In the genomic region with DNA sequence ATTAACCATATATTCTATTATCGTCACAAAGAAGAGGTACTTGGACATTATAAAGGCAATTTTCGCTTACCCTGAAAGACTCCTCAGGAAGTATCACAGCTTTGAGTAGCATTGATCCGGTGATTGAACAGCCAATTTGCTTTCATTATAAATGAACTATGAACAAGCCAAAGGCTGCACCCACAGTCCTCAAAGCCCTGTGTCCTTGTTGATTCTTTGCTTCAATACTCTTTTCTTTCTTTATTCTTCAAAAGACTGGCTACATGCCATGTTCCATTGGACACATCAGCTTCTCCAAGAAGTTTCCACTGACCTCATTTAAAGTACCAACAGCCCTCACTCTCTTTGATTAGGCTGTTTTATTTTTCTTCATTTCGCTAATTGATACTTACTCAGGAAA, we compare ENCODE assay signal across 30 mouse cellular contexts.
A peak's percentile ranks its signal among the peaks of the same experiment; 100 is the strongest.
DNase-seq lines count a peak whose midpoint lies in the region; ATAC-seq lines count a peak whose summit lies in the region.
"Had no signal": no experiment of that assay in that cellular context is flagged by ENCODE, and none has a peak within 500 bp of the region (broad histone marks: within the 10 kb centered on the region; RNA-seq: fewer than 3 reads in every experiment).

No protein-coding gene starts in this region.

- H3K4me2 ChIP-seq in forebrain, embryonic 13.5 days = no peak overlapping the region
- H3K4me2 ChIP-seq in hindbrain, embryonic 12.5 days (replicated peaks) = no peak overlapping the region
- no peak overlapping the region for H3K4me2 ChIP-seq in intestine, embryonic 16.5 days (ENCODE audit: low read depth, low read length)
- H3K4me2 ChIP-seq: embryonic facial prominence, embryonic 12.5 days; heart, embryonic 13.5 days; limb, embryonic 13.5 days; liver, embryonic 11.5 days; lung, embryonic 15.5 days; midbrain, embryonic 11.5 days had no signal

- H3K36me3 ChIP-seq in forebrain, embryonic 13.5 days (ENCODE audit: poor library complexity, severe bottlenecking) = no peaks in the 10 kb centered on the region
- H3K36me3 ChIP-seq in hindbrain, embryonic 12.5 days = no peaks in the 10 kb centered on the region
- H3K36me3 ChIP-seq in intestine, embryonic 16.5 days (ENCODE audit: control insufficient read depth, insufficient read depth, low read length) = no peaks in the 10 kb centered on the region
- H3K36me3 ChIP-seq: embryonic facial prominence, embryonic 12.5 days; G1E; heart, embryonic 13.5 days; hindbrain, embryonic 10.5 days; limb, embryonic 13.5 days; lung, embryonic 15.5 days had no signal

- no peak overlapping the region for H3K9ac ChIP-seq in forebrain, embryonic 13.5 days
- H3K9ac ChIP-seq in hindbrain, embryonic 12.5 days = no peak overlapping the region
- H3K9ac ChIP-seq in intestine, embryonic 16.5 days (ENCODE audit: low read depth, low read length) = no peak overlapping the region
- H3K9ac ChIP-seq: embryonic facial prominence, embryonic 12.5 days; heart, embryonic 13.5 days; limb, embryonic 13.5 days; lung, embryonic 15.5 days had no signal

- 25% methylated on average over 4 of the region's 4 CpGs for WGBS in forebrain, embryonic 13.5 days
- 77% methylated on average over 4 of the region's 4 CpGs for WGBS in hindbrain, embryonic 12.5 days
- WGBS in intestine, embryonic 16.5 days = 89% methylated on average over 4 of the region's 4 CpGs

- no peaks in the 10 kb centered on the region for H3K27me3 ChIP-seq in forebrain, embryonic 13.5 days
- no peaks in the 10 kb centered on the region for H3K27me3 ChIP-seq in hindbrain, embryonic 12.5 days
- H3K27me3 ChIP-seq in intestine, embryonic 16.5 days (replicated peaks; ENCODE audit: control insufficient read depth, insufficient read depth, low read length) = no peaks in the 10 kb centered on the region
- H3K27me3 ChIP-seq: embryonic facial prominence, embryonic 12.5 days; heart, embryonic 13.5 days; limb, embryonic 13.5 days; lung, embryonic 15.5 days had no signal

- no peak overlapping the region for H3K27ac ChIP-seq in forebrain, embryonic 13.5 days
- no peak overlapping the region for H3K27ac ChIP-seq in hindbrain, embryonic 12.5 days
- H3K27ac ChIP-seq in intestine, embryonic 16.5 days (ENCODE audit: low read length) = no peak overlapping the region
- H3K27ac ChIP-seq: embryonic facial prominence, embryonic 12.5 days; heart, adult 2 months; heart, embryonic 13.5 days; hindbrain, embryonic 10.5 days; kidney, postnatal 0 days; limb, embryonic 13.5 days; lung, embryonic 15.5 days; stomach, postnatal 0 days had no signal

- no peak overlapping the region for H3K4me3 ChIP-seq in forebrain, embryonic 13.5 days
- H3K4me3 ChIP-seq in hindbrain, embryonic 12.5 days = no peak overlapping the region
- H3K4me3 ChIP-seq in intestine, embryonic 16.5 days (ENCODE audit: low read length) = no peak overlapping the region
- H3K4me3 ChIP-seq: embryonic facial prominence, embryonic 12.5 days; heart, adult 2 months; heart, embryonic 13.5 days; hindbrain, embryonic 10.5 days; limb, embryonic 13.5 days; lung, embryonic 15.5 days had no signal

- intact Hi-C loops in left cerebral cortex, postnatal 4 days (cut with DNase I) = no loop called here

- no peak for DNase-seq in frontal cortex, postnatal 25 days (ENCODE audit: low spot score in 2 of 2)
- DNase-seq in left cerebral cortex, adult 9 months (ENCODE audit: low spot score in 2 of 2) = peak; percentile 3 to 5
- no peak for DNase-seq in left cerebral cortex, postnatal 4 days
- DNase-seq: adrenal gland, postnatal 14 days; cerebellum, adult 11-12 months; cerebellum, adult 9-11 months; embryo, embryonic 11 days; heart, adult 2 months; heart, postnatal 10 days; kidney, adult 2 months; kidney, postnatal 4 days; right cerebral cortex, postnatal 4 days; thymus, adult 18-20 months; thymus, postnatal 25 days had no signal

- no peaks in the 10 kb centered on the region for H3K9me3 ChIP-seq in forebrain, embryonic 13.5 days (replicated peaks)
- no peaks in the 10 kb centered on the region for H3K9me3 ChIP-seq in hindbrain, embryonic 12.5 days (replicated peaks)
- no peaks in the 10 kb centered on the region for H3K9me3 ChIP-seq in intestine, embryonic 16.5 days (ENCODE audit: control insufficient read depth, low read length)
- H3K9me3 ChIP-seq: embryonic facial prominence, embryonic 12.5 days; G1E; heart, embryonic 13.5 days; hindbrain, embryonic 10.5 days; limb, embryonic 13.5 days; lung, embryonic 15.5 days had no signal

- peak; percentile 65 for ATAC-seq in frontal cortex, adult (ENCODE audit: low TSS enrichment)
- peak; percentile 41; the same call in 1 of the 2 replicates for ATAC-seq in forebrain, embryonic 13.5 days
- ATAC-seq in hindbrain, embryonic 12.5 days (ENCODE audit: low FRiP score) = no peak
- ATAC-seq in intestine, embryonic 16.5 days = no peak
- ATAC-seq: hindbrain, embryonic 16.5 days; midbrain, embryonic 16.5 days had no signal

- H3K4me1 ChIP-seq in forebrain, embryonic 13.5 days = no peaks in the 10 kb centered on the region
- H3K4me1 ChIP-seq in hindbrain, embryonic 12.5 days = no peaks in the 10 kb centered on the region
- H3K4me1 ChIP-seq in intestine, embryonic 16.5 days (ENCODE audit: control insufficient read depth, insufficient read depth, low read length) = no peaks in the 10 kb centered on the region
- H3K4me1 ChIP-seq: embryonic facial prominence, embryonic 12.5 days; heart, embryonic 13.5 days; hindbrain, embryonic 10.5 days; limb, embryonic 13.5 days; lung, embryonic 15.5 days had no signal

Comparison
In these comparisons a context has a peak if more than half of its experiments do, and no peak if none do; other contexts are left out.
1. DNase-seq: peak in left cerebral cortex, adult 9 months (2 of 2); none in frontal cortex, postnatal 25 days (0 of 2) and left cerebral cortex, postnatal 4 days (single experiment).
2. ATAC-seq: peak in frontal cortex, adult (single experiment) and forebrain, embryonic 13.5 days (single experiment); none in hindbrain, embryonic 12.5 days (single experiment) and intestine, embryonic 16.5 days (single experiment).